Mouse (Mus musculus): ENCODE data around the gene Gm4791. TPM values are rescaled to one million over a fixed set of nuclear protein-coding genes. Genes with fewer than 3 reads are reported as not detected.

The Gm4791 gene
- not detected in 2 replicates for polyA plus RNA-seq (2015; fragmentation: Nextera tagmentation; extraction: Ambion mirVana)

GRCm38 (mm10) chr9:46998338-46998791, at the start of gene Gm4791:
Gm4791 (plus strand) TSS chr9:46998741.
- no peak within 1 kb of the TSS for H3K27ac ChIP-seq
- ATAC-seq, result no peak
- WGBS, result 44% methylated on average over 5 of the region's 5 CpGs

GRCm38 (mm10) chr9:46956286-46956685, 42.3 kb upstream of the Gm4791 start:
- Histone ChIP-seq H3K9ac (no peak overlapping the region), H3K36me3 (ENCODE audit: poor library complexity, severe bottlenecking) (no peaks in the 10 kb centered on the region), H3K27me3 (no peaks in the 10 kb centered on the region), H3K9me3 (replicated peaks) (no peaks in the 10 kb centered on the region), H3K27ac (peak overlapping the region; percentile 59), H3K4me2 (no peak overlapping the region), H3K4me3 (no peak overlapping the region), H3K4me1 (peaks cover 19% of the 10 kb centered on the region)
- WGBS, result 64% methylated on average over 6 of the region's 6 CpGs
- no peak for ATAC-seq

More at GRCm38 (mm10) chr9:46998338-46998791, at the start of gene Gm4791:
- H3K27me3 ChIP-seq, result no peaks in the 10 kb centered on the region
- no peak within 1 kb of the TSS for H3K4me2 ChIP-seq
- H3K9me3 ChIP-seq (replicated peaks), result no peaks in the 10 kb centered on the region
- H3K4me3 ChIP-seq, result no peak within 1 kb of the TSS
- no peak within 1 kb of the TSS for H3K9ac ChIP-seq
- no peaks in the 10 kb centered on the region for H3K36me3 ChIP-seq (ENCODE audit: poor library complexity, severe bottlenecking)
- H3K4me1 ChIP-seq, result 0 out of 2 replicates have a peak, but pooled peaks cover 3% of the 10 kb centered on the region

GRCm38 (mm10) chr9:46957420-46957950, 41.1 kb upstream of the Gm4791 start:
- Histone ChIP-seq H3K4me3 (no peak overlapping the region), H3K36me3 (ENCODE audit: poor library complexity, severe bottlenecking) (no peaks in the 10 kb centered on the region), H3K9ac (no peak overlapping the region), H3K27ac (no peak overlapping the region), H3K27me3 (no peaks in the 10 kb centered on the region), H3K9me3 (replicated peaks) (no peaks in the 10 kb centered on the region), H3K4me2 (no peak overlapping the region), H3K4me1 (peaks cover 19% of the 10 kb centered on the region)
- 75% methylated on average over 8 of the region's 8 CpGs for WGBS
- ATAC-seq, result no peak

- H3K4me3 ChIP-seq, result no peak overlapping the region
- H3K4me2 ChIP-seq, result no peak overlapping the region
- H3K9me3 ChIP-seq (replicated peaks), result no peaks in the 10 kb centered on the region
- no peaks in the 10 kb centered on the region for H3K27me3 ChIP-seq
- ATAC-seq, result no peak
- H3K4me1 ChIP-seq, result peaks cover 6% of the 10 kb centered on the region; the same call in 1 of the 2 replicates
- no peaks in the 10 kb centered on the region for H3K36me3 ChIP-seq (ENCODE audit: poor library complexity, severe bottlenecking)
- WGBS, result 72% methylated on average over 5 of the region's 5 CpGs
- no peak overlapping the region for H3K9ac ChIP-seq
- no peak overlapping the region for H3K27ac ChIP-seq
These were observed 32.5 kb upstream of the Gm4791 start for GRCm38 (mm10) chr9:46966028-46966427.

GRCm38 (mm10) chr9:46968970-46969369, 29.6 kb upstream of the Gm4791 start:
- peak; percentile 27; the same call in 1 of the 2 replicates for ATAC-seq
- WGBS, result 33% methylated on average over 6 of the region's 6 CpGs
- peaks cover 6% of the 10 kb centered on the region; the same call in 1 of the 2 replicates for H3K4me1 ChIP-seq
- H3K9ac ChIP-seq, result no peak overlapping the region
- no peaks in the 10 kb centered on the region for H3K27me3 ChIP-seq
- H3K9me3 ChIP-seq (replicated peaks), result no peaks in the 10 kb centered on the region
- H3K4me3 ChIP-seq, result no peak overlapping the region
- H3K36me3 ChIP-seq (ENCODE audit: poor library complexity, severe bottlenecking), result no peaks in the 10 kb centered on the region
- no peak overlapping the region for H3K4me2 ChIP-seq
- peak overlapping the region; percentile 41; the same call in 1 of the 2 replicates for H3K27ac ChIP-seq

GRCm38 (mm10) chr9:46969406-46969805, 29.1 kb upstream of the Gm4791 start:
- Histone ChIP-seq H3K9me3 (replicated peaks) (no peaks in the 10 kb centered on the region), H3K4me2 (no peak overlapping the region), H3K9ac (no peak overlapping the region), H3K36me3 (ENCODE audit: poor library complexity, severe bottlenecking) (no peaks in the 10 kb centered on the region), H3K4me1 (peaks cover 6% of the 10 kb centered on the region; the same call in 1 of the 2 replicates), H3K4me3 (no peak overlapping the region), H3K27me3 (no peaks in the 10 kb centered on the region), H3K27ac (peak overlapping the region; percentile 41; the same call in 1 of the 2 replicates)
- ATAC-seq, result no peak
- WGBS, result 67% methylated on average over 6 of the region's 6 CpGs

GRCm38 (mm10) chr9:46978806-46979205, 19.7 kb upstream of the Gm4791 start:
- no peaks in the 10 kb centered on the region for H3K36me3 ChIP-seq (ENCODE audit: poor library complexity, severe bottlenecking)
- peak overlapping the region; percentile 35; the same call in 1 of the 2 replicates for H3K27ac ChIP-seq
- ATAC-seq, result no peak
- WGBS, result 9% methylated on average over 11 of the region's 11 CpGs
- H3K4me1 ChIP-seq, result peaks cover 16% of the 10 kb centered on the region; the same call in 1 of the 2 replicates
- no peaks in the 10 kb centered on the region for H3K27me3 ChIP-seq
- 0 out of 2 replicates have a peak overlapping the region, but pooled peaks have one; percentile 5 for H3K4me2 ChIP-seq
- no peak overlapping the region for H3K4me3 ChIP-seq
- no peaks in the 10 kb centered on the region for H3K9me3 ChIP-seq (replicated peaks)
- H3K9ac ChIP-seq, result no peak overlapping the region

GRCm38 (mm10) chr9:46980111-46980510, 18.4 kb upstream of the Gm4791 start:
- Histone ChIP-seq H3K27ac (no peak overlapping the region), H3K36me3 (ENCODE audit: poor library complexity, severe bottlenecking) (no peaks in the 10 kb centered on the region), H3K4me2 (no peak overlapping the region), H3K4me1 (peaks cover 16% of the 10 kb centered on the region; the same call in 1 of the 2 replicates), H3K4me3 (no peak overlapping the region), H3K27me3 (no peaks in the 10 kb centered on the region), H3K9me3 (replicated peaks) (no peaks in the 10 kb centered on the region), H3K9ac (no peak overlapping the region)
- ATAC-seq, result no peak
- 44% methylated on average over 2 of the region's 2 CpGs for WGBS

GRCm38 (mm10) chr9:46983471-46983870, 15.1 kb upstream of the Gm4791 start:
- H3K36me3 ChIP-seq (ENCODE audit: poor library complexity, severe bottlenecking), result no peaks in the 10 kb centered on the region
- no peaks in the 10 kb centered on the region for H3K9me3 ChIP-seq (replicated peaks)
- peaks cover 12% of the 10 kb centered on the region; the same call in 1 of the 2 replicates for H3K4me1 ChIP-seq
- no peak for ATAC-seq
- H3K27me3 ChIP-seq, result no peaks in the 10 kb centered on the region
- H3K4me2 ChIP-seq, result no peak overlapping the region
- no peak overlapping the region for H3K27ac ChIP-seq
- 77% methylated on average over 2 of the region's 2 CpGs for WGBS
- H3K9ac ChIP-seq, result no peak overlapping the region
- H3K4me3 ChIP-seq, result no peak overlapping the region

GRCm38 (mm10) chr9:47041569-47041968, 43.0 kb downstream of the Gm4791 start:
- WGBS, result 91% methylated on average over 6 of the region's 6 CpGs
- no peaks in the 10 kb centered on the region for H3K36me3 ChIP-seq (ENCODE audit: poor library complexity, severe bottlenecking)
- no peak overlapping the region for H3K27ac ChIP-seq
- H3K4me1 ChIP-seq, result no peaks in the 10 kb centered on the region
- no peak overlapping the region for H3K9ac ChIP-seq
- H3K4me2 ChIP-seq, result no peak overlapping the region
- no peaks in the 10 kb centered on the region for H3K9me3 ChIP-seq (replicated peaks)
- no peak overlapping the region for H3K4me3 ChIP-seq
- no peak for ATAC-seq
- no peaks in the 10 kb centered on the region for H3K27me3 ChIP-seq

Data from forebrain, embryonic 13.5 days (tissue).